In genomic region chr2:168461865-168462264, GRCm38 (mm10) we compare ENCODE assay signal across 18 mouse cellular contexts.
DNase-seq lines count a peak whose midpoint lies in the region; ATAC-seq and TF ChIP-seq lines count a peak whose summit lies in the region.
"Had no signal": no experiment of that assay in that cellular context is flagged by ENCODE, and none has a peak within 500 bp of the region (broad histone marks: within the 10 kb centered on the region; RNA-seq: fewer than 3 reads in every experiment).

No protein-coding gene starts in this region.

- ATAC-seq in intestine, embryonic 15.5 days, result peak; percentile 64; the same call in 1 of the 2 replicates
- no peak for ATAC-seq in intestine, postnatal 0 days
- ATAC-seq in intestine, embryonic 16.5 days, result 0 out of 2 replicates have a peak, but pooled peaks have one; percentile 29
- ATAC-seq in limb, embryonic 14.5 days (ENCODE audit: low FRiP score, low read depth), result no peak
- ATAC-seq: forebrain, postnatal 0 days had no signal

- DNase-seq in limb, embryonic 14.5 days (ENCODE audit: low spot score), result no peak
- DNase-seq in cerebellum, adult 9-11 months, result no peak
- DNase-seq in right cerebral cortex, adult 2 months (ENCODE audit: low spot score in 2 of 2), result no peak
- DNase-seq in thymus, postnatal 4 days, result no peak
- DNase-seq: adrenal gland, adult 8-10 months; adrenal gland, postnatal 36 days; cerebellum, adult 8-10 months; cerebellum, postnatal 25 days; forebrain, postnatal 0 days; gastrocnemius, adult 2 months; gastrocnemius, postnatal 25 days; kidney, adult 11 months had no signal

- 70% methylated on average over 9 of the region's 9 CpGs for WGBS in intestine, embryonic 15.5 days
- 61% methylated on average over 9 of the region's 9 CpGs for WGBS in intestine, postnatal 0 days
- WGBS in intestine, embryonic 16.5 days, result 69% methylated on average over 9 of the region's 9 CpGs
- WGBS in limb, embryonic 14.5 days, result 55% methylated on average over 9 of the region's 9 CpGs

- H3K27ac ChIP-seq in intestine, embryonic 15.5 days, result no peak overlapping the region
- no peak overlapping the region for H3K27ac ChIP-seq in intestine, postnatal 0 days (ENCODE audit: low read depth, low read length)
- no peak overlapping the region for H3K27ac ChIP-seq in intestine, embryonic 16.5 days (ENCODE audit: low read length)
- peak overlapping the region; percentile 33; the same call in 1 of the 2 replicates for H3K27ac ChIP-seq in limb, embryonic 14.5 days (replicated peaks; ENCODE audit: low read depth, low read length)
- H3K27ac ChIP-seq: embryonic facial prominence, embryonic 15.5 days; forebrain, embryonic 12.5 days; gastrocnemius, adult 2 months had no signal

- no peaks in the 10 kb centered on the region for H3K27me3 ChIP-seq in intestine, embryonic 15.5 days (replicated peaks)
- no peaks in the 10 kb centered on the region for H3K27me3 ChIP-seq in intestine, postnatal 0 days (replicated peaks; ENCODE audit: control insufficient read depth, insufficient read depth, low read length)
- no peaks in the 10 kb centered on the region for H3K27me3 ChIP-seq in intestine, embryonic 16.5 days (replicated peaks; ENCODE audit: control insufficient read depth, insufficient read depth, low read length)
- no peaks in the 10 kb centered on the region for H3K27me3 ChIP-seq in limb, embryonic 14.5 days (ENCODE audit: control insufficient read depth, insufficient read depth, low read length)
- H3K27me3 ChIP-seq: embryonic facial prominence, embryonic 15.5 days; forebrain, embryonic 12.5 days had no signal

- no peaks in the 10 kb centered on the region for H3K4me1 ChIP-seq in intestine, embryonic 15.5 days (replicated peaks)
- H3K4me1 ChIP-seq in intestine, postnatal 0 days (replicated peaks; ENCODE audit: control insufficient read depth, insufficient read depth, low read length), result peaks cover 3% of the 10 kb centered on the region; the same call in 1 of the 2 replicates
- H3K4me1 ChIP-seq in intestine, embryonic 16.5 days (ENCODE audit: control insufficient read depth, insufficient read depth, low read length), result no peaks in the 10 kb centered on the region
- peaks cover 15% of the 10 kb centered on the region for H3K4me1 ChIP-seq in limb, embryonic 14.5 days (ENCODE audit: control insufficient read depth, insufficient read depth, low read length)

- H3K36me3 ChIP-seq in intestine, embryonic 15.5 days, result no peaks in the 10 kb centered on the region
- H3K36me3 ChIP-seq in intestine, postnatal 0 days (ENCODE audit: control insufficient read depth, insufficient read depth), result no peaks in the 10 kb centered on the region
- H3K36me3 ChIP-seq in intestine, embryonic 16.5 days (ENCODE audit: control insufficient read depth, insufficient read depth, low read length), result no peaks in the 10 kb centered on the region
- no peaks in the 10 kb centered on the region for H3K36me3 ChIP-seq in limb, embryonic 14.5 days (ENCODE audit: control insufficient read depth, insufficient read depth, low read length)
- H3K36me3 ChIP-seq: embryonic facial prominence, embryonic 15.5 days; forebrain, embryonic 12.5 days; heart, embryonic 12.5 days had no signal

- H3K4me3 ChIP-seq in intestine, embryonic 15.5 days (replicated peaks), result no peak overlapping the region
- no peak overlapping the region for H3K4me3 ChIP-seq in intestine, postnatal 0 days (ENCODE audit: low read depth, low read length)
- H3K4me3 ChIP-seq in intestine, embryonic 16.5 days (ENCODE audit: low read length), result no peak overlapping the region
- H3K4me3 ChIP-seq in limb, embryonic 14.5 days (replicated peaks; ENCODE audit: low read length), result no peak overlapping the region
- H3K4me3 ChIP-seq: embryonic facial prominence, embryonic 15.5 days; forebrain, embryonic 12.5 days; gastrocnemius, adult 2 months; heart, embryonic 12.5 days had no signal

- H3K9ac ChIP-seq in intestine, embryonic 15.5 days, result no peak overlapping the region
- H3K9ac ChIP-seq in intestine, postnatal 0 days (ENCODE audit: low read depth, low read length), result no peak overlapping the region
- H3K9ac ChIP-seq in intestine, embryonic 16.5 days (ENCODE audit: low read depth, low read length), result no peak overlapping the region
- H3K9ac ChIP-seq in limb, embryonic 14.5 days (ENCODE audit: low read depth, low read length, severe bottlenecking), result 0 out of 2 replicates have a peak overlapping the region, but pooled peaks have one; percentile 4
- H3K9ac ChIP-seq: embryonic facial prominence, embryonic 15.5 days; forebrain, embryonic 12.5 days; forebrain, postnatal 0 days; heart, embryonic 12.5 days had no signal

- no peak overlapping the region for H3K4me2 ChIP-seq in intestine, embryonic 15.5 days (replicated peaks)
- no peak overlapping the region for H3K4me2 ChIP-seq in intestine, postnatal 0 days (replicated peaks; ENCODE audit: low read depth)
- H3K4me2 ChIP-seq in intestine, embryonic 16.5 days (ENCODE audit: low read depth, low read length), result no peak overlapping the region
- H3K4me2 ChIP-seq in limb, embryonic 14.5 days (replicated peaks; ENCODE audit: low read depth, low read length, severe bottlenecking), result no peak overlapping the region
- H3K4me2 ChIP-seq: embryonic facial prominence, embryonic 15.5 days; forebrain, embryonic 12.5 days; heart, embryonic 12.5 days had no signal

- no peak for TF ChIP-seq CTCF in intestine, postnatal 0 days (IDR thresholded peaks at IDR 0.05; ENCODE audit: low read depth)

- no peaks in the 10 kb centered on the region for H3K9me3 ChIP-seq in intestine, embryonic 15.5 days
- no peaks in the 10 kb centered on the region for H3K9me3 ChIP-seq in intestine, postnatal 0 days (ENCODE audit: control insufficient read depth)
- no peaks in the 10 kb centered on the region for H3K9me3 ChIP-seq in intestine, embryonic 16.5 days (ENCODE audit: control insufficient read depth, low read length)
- no peaks in the 10 kb centered on the region for H3K9me3 ChIP-seq in limb, embryonic 14.5 days (ENCODE audit: control insufficient read depth, low read length)
- H3K9me3 ChIP-seq: embryonic facial prominence, embryonic 15.5 days; forebrain, embryonic 12.5 days; heart, embryonic 12.5 days had no signal

- no peak for TF ChIP-seq POLR2A in limb, embryonic 14.5 days (IDR thresholded peaks at IDR 0.05; ENCODE audit: borderline replicate concordance, extremely low read depth, insufficient read depth, insufficient read length)

Comparison
In these comparisons a context has a peak if more than half of its experiments do, and no peak if none do; other contexts are left out.
1. ATAC-seq: peak in intestine, embryonic 15.5 days (single experiment) and intestine, embryonic 16.5 days (single experiment); none in intestine, postnatal 0 days (single experiment) and limb, embryonic 14.5 days (single experiment).